Mouse (Mus musculus): ENCODE results near the gene Dse.

- TF ChIP-seq CTCF (IDR thresholded peaks at IDR 0.05; ENCODE audit: borderline replicate concordance, insufficient read depth, low read length) (no peak), POLR2A (IDR thresholded peaks at IDR 0.05; ENCODE audit: low read depth, low read length) (no peak)
Measured at GRCm38 (mm10) chr10:34136432-34136831, 71.1 kb downstream of the Dse start.
